Mouse (Mus musculus) heart, embryonic 10.5 days (tissue): ENCODE results near the gene Olfr427. TPM values are rescaled to one million over a fixed set of nuclear protein-coding genes. Genes with fewer than 3 reads are reported as not detected.
"Not testable (repeated sequence)": the region's sequence is repeated elsewhere in the genome, so short reads cannot be mapped to it uniquely, and the experiment has no call there.

Experiments used
- DNase-seq: peaks from one replicate; pipeline ENCODE4 v3.0.0-alpha.2; 2017; ENCODE audit warnings: low spot score
- H3K27ac ChIP-seq: fragments of 300-500 bp; sonication (generic); 2 replicates; pipeline ENCODE4 v1.5.1; 2016; ENCODE audit warnings: mild to moderate bottlenecking
- H3K27me3 ChIP-seq: fragments of 300-500 bp; sonication (generic); 2 replicates; pipeline ENCODE4 v1.6.1; 2016; ENCODE audit warnings: mild to moderate bottlenecking; ENCODE audit not compliant: poor library complexity, insufficient read depth, severe bottlenecking
- H3K36me3 ChIP-seq: fragments of 300-500 bp; sonication (generic); 2 replicates; pipeline ENCODE4 v1.6.1; 2016; ENCODE audit warnings: mild to moderate bottlenecking, moderate library complexity
- H3K4me1 ChIP-seq: fragments of 300-500 bp; sonication (generic); 2 replicates; pipeline ENCODE4 v1.6.1; 2016; ENCODE audit warnings: mild to moderate bottlenecking
- H3K4me3 ChIP-seq: fragments of 300-500 bp; sonication (generic); 2 replicates; pipeline ENCODE4 v1.5.1; 2016; ENCODE audit warnings: mild to moderate bottlenecking, moderate library complexity
- H3K9me3 ChIP-seq: fragments of 300-500 bp; sonication (generic); 2 replicates; pipeline ENCODE4 v1.6.1; 2016; ENCODE audit warnings: mild to moderate bottlenecking, moderate library complexity
- WGBS: fragments of 180-500 bp; shearing (Covaris S2); methylation state at CpG from one replicate; pipeline ENCODE4 v1.1.7; 2016; 5-methylcytosine and 5-hydroxymethylcytosine counted together
- polyA plus RNA-seq: library from polyadenylated mRNA; unstranded; fragments of >200 nt; fragmentation: Nextera tagmentation; extraction: Ambion mirVana; gene quantifications from 2 replicates; pipeline ENCODE4 v1.2.1, GENCODE M21; 2016

Olfr427 gene
- polyA plus RNA-seq: not detected in 2 replicates

DNA sequence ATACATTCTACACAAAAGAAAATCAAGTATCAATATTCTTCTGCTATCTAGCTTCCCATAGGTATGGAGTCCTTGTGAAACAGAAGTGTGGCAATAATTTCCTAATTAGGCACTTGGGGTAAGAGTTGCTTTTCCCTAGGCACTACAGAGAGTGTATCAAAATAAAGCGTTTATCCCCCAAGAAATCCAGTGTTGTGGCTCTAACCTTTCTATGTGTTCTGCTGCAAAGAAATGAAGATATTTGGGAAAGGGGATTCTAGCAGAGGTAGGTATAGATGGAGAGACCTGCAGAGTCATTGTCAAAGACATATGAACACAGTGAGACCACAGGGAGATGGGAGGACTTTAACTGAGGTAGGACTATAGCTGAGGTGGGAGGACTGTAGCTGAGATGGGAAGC lies at the start of gene Olfr427:
Gene Olfr427, plus strand, starts transcription at position 301 of the 400 bp plus-strand sequence.
- 85% methylated on average over 1 of the region's 1 CpGs for WGBS
- Histone ChIP-seq H3K9me3 (no peaks in the 10 kb centered on the region), H3K4me3 (no peak within 1 kb of the TSS)

GRCm38 (mm10) chr1:174048227-174048626 lies 48.5 kb upstream of the Olfr427 start:
- H3K27ac ChIP-seq, H3K9me3 ChIP-seq, H3K27me3 ChIP-seq, H3K4me3 ChIP-seq, H3K36me3 ChIP-seq, DNase-seq, H3K4me1 ChIP-seq: not testable (repeated sequence)
- 80% methylated on average over 6 of the region's 6 CpGs for WGBS

More for the DNA sequence above, at the start of gene Olfr427:
- no peaks in the 10 kb centered on the region for H3K4me1 ChIP-seq
- H3K27ac ChIP-seq: no peak within 1 kb of the TSS
- H3K27me3 ChIP-seq: no peaks in the 10 kb centered on the region
- DNase-seq: no peak
- no peaks in the 10 kb centered on the region for H3K36me3 ChIP-seq

- Histone ChIP-seq H3K27me3 (no peaks in the 10 kb centered on the region), H3K27ac (no peak within 1 kb of the TSS), H3K36me3 (no peaks in the 10 kb centered on the region), H3K4me1 (no peaks in the 10 kb centered on the region), H3K4me3 (no peak within 1 kb of the TSS), H3K9me3 (no peaks in the 10 kb centered on the region)
- WGBS: 68% methylated on average over 2 of the region's 2 CpGs
- no peak for DNase-seq
Measured at GRCm38 (mm10) chr1:174048893-174049292, 47.8 kb upstream of the Olfr427 start, which contains the start of gene Olfr432. Olfr432 (plus strand) TSS chr1:174049205.

DNA sequence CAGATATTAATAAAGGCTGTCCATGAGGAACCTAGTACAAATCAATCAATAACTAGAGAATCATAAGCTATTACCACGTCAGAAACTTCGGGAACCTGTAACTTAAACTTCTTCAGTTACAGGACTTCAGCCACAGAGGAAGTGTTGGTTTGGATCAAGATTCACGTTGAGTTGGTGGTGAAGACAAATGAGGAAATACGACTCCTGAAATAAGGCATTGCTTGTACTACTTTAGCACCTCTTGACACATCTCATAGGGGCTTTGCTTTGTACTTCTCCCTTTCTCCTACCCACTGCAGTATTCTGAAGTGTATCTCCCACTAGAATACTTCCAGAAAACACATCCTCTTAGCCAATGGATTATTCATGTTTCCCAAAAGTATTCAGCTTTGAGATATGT lies 47.3 kb upstream of the Olfr427 start:
- WGBS: 73% methylated on average over 4 of the region's 4 CpGs
- not testable (repeated sequence) for H3K27ac ChIP-seq, DNase-seq, H3K9me3 ChIP-seq, H3K36me3 ChIP-seq, H3K4me3 ChIP-seq, H3K27me3 ChIP-seq, H3K4me1 ChIP-seq

- Histone ChIP-seq H3K27ac (no peak overlapping the region), H3K27me3 (no peaks in the 10 kb centered on the region), H3K4me3 (no peak overlapping the region), H3K4me1 (no peaks in the 10 kb centered on the region), H3K9me3 (no peaks in the 10 kb centered on the region), H3K36me3 (no peaks in the 10 kb centered on the region)
- 85% methylated on average over 4 of the region's 4 CpGs for WGBS
- DNase-seq: no peak
Measured at GRCm38 (mm10) chr1:174050532-174050931, 46.2 kb upstream of the Olfr427 start.

- Histone ChIP-seq H3K27me3 (no peaks in the 10 kb centered on the region), H3K9me3 (no peaks in the 10 kb centered on the region), H3K4me3 (no peak overlapping the region), H3K4me1 (no peaks in the 10 kb centered on the region), H3K36me3 (no peaks in the 10 kb centered on the region), H3K27ac (no peak overlapping the region)
- DNase-seq: no peak
- WGBS: 83% methylated on average over 4 of the region's 4 CpGs
Measured at GRCm38 (mm10) chr1:174051515-174051914, 45.2 kb upstream of the Olfr427 start.

GRCm38 (mm10) chr1:174051931-174052536 lies 44.7 kb upstream of the Olfr427 start:
- no peak for DNase-seq
- H3K36me3 ChIP-seq: no peaks in the 10 kb centered on the region
- H3K9me3 ChIP-seq: no peaks in the 10 kb centered on the region
- H3K27ac ChIP-seq: no peak overlapping the region
- H3K4me3 ChIP-seq: no peak overlapping the region
- no peaks in the 10 kb centered on the region for H3K27me3 ChIP-seq
- WGBS: 77% methylated on average over 5 of the region's 5 CpGs
- H3K4me1 ChIP-seq: no peaks in the 10 kb centered on the region

DNA sequence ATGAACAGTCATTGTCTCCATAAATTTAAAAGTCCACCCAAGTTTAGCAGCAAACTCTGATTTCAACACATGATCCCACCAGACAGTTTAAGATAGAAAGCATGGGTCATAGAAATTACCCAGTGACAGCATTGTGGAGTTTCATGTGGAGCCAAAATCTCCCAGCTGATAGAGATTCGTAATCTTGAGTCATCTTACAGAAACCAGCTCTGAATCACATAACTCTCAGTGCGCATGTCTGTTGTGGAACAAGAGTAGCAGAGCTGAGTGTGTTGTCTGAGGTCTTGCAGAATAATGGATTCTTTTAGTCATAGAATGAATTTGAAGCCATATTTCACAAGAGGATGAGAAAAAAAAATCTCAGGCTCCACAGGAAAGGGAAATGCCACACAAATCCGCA lies 43.7 kb upstream of the Olfr427 start:
- no peaks in the 10 kb centered on the region for H3K4me1 ChIP-seq
- H3K36me3 ChIP-seq: no peaks in the 10 kb centered on the region
- no peak overlapping the region for H3K4me3 ChIP-seq
- no peaks in the 10 kb centered on the region for H3K9me3 ChIP-seq
- DNase-seq: no peak
- no peaks in the 10 kb centered on the region for H3K27me3 ChIP-seq
- H3K27ac ChIP-seq: no peak overlapping the region
- WGBS: 85% methylated on average over 3 of the region's 3 CpGs

GRCm38 (mm10) chr1:174055248-174055647 lies 41.4 kb upstream of the Olfr427 start:
- Histone ChIP-seq H3K4me1 (no peaks in the 10 kb centered on the region), H3K27me3 (no peaks in the 10 kb centered on the region), H3K36me3 (no peaks in the 10 kb centered on the region), H3K4me3 (no peak overlapping the region), H3K27ac (no peak overlapping the region), H3K9me3 (no peaks in the 10 kb centered on the region)
- WGBS: 76% methylated on average over 2 of the region's 2 CpGs
- no peak for DNase-seq

DNA sequence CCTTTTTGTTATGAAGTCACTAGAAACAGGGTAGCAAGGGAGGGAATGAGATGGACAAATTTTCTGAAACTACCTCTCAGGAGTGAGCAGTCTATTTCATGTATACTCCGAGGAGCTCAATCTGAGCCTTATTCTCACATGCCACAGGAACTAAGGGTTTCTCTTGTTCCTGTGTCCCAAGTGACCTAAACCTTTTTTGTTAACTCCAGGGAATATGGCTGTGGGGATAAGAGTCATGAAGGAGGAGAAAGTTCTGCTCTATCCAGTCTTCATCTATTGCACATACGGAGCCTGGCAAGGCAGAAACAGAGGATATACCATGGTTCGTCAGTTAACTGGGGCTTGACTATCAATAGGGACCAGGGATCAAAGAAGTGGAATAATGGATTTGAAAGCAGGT lies 30.4 kb upstream of the Olfr427 start, which contains the start of gene Olfr430:
Gene Olfr430, plus strand, starts transcription at position 301 of the 400 bp plus-strand sequence.
- Histone ChIP-seq H3K4me3 (no peak within 1 kb of the TSS), H3K27ac (no peak within 1 kb of the TSS), H3K4me1 (no peaks in the 10 kb centered on the region), H3K36me3 (no peaks in the 10 kb centered on the region), H3K27me3 (no peaks in the 10 kb centered on the region), H3K9me3 (no peaks in the 10 kb centered on the region)
- DNase-seq: no peak
- 85% methylated on average over 3 of the region's 3 CpGs for WGBS

DNA sequence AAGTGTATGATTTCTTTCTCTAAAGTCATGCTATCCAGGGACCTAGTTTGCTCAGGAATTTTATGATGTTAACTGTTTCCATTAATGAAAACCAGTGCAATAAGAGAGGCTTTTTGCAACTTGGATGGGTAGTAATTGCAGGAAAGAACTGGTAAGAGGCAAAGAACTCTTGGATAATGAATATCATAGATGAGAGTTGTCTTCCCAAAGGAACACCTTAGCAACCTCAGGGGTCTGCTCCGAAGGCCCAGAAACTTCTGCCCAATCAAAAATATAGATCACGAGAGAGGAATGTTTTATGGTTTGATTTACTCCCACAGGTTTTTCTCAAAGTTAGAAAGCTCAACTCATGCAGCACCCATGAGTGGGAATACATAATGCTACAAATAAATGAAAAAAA lies 12.7 kb upstream of the Olfr427 start, which contains the start of gene Olfr429:
Gene Olfr429, plus strand, starts transcription at position 301 of the 400 bp plus-strand sequence.
- Histone ChIP-seq H3K27ac (no peak within 1 kb of the TSS), H3K9me3 (no peaks in the 10 kb centered on the region), H3K36me3 (no peaks in the 10 kb centered on the region), H3K4me1 (no peaks in the 10 kb centered on the region), H3K27me3 (no peaks in the 10 kb centered on the region), H3K4me3 (no peak within 1 kb of the TSS)
- 85% methylated on average over 2 of the region's 2 CpGs for WGBS
- no peak for DNase-seq

GRCm38 (mm10) chr1:174103735-174104134 lies 7.0 kb downstream of the Olfr427 start:
- no peak overlapping the region for H3K4me3 ChIP-seq
- H3K4me1 ChIP-seq: no peaks in the 10 kb centered on the region
- DNase-seq: no peak
- WGBS: 48% methylated on average over 2 of the region's 2 CpGs
- H3K27me3 ChIP-seq: no peaks in the 10 kb centered on the region
- no peaks in the 10 kb centered on the region for H3K36me3 ChIP-seq
- no peaks in the 10 kb centered on the region for H3K9me3 ChIP-seq
- no peak overlapping the region for H3K27ac ChIP-seq

- no peaks in the 10 kb centered on the region for H3K4me1 ChIP-seq
- no peak for DNase-seq
- H3K36me3 ChIP-seq: no peaks in the 10 kb centered on the region
- no peaks in the 10 kb centered on the region for H3K27me3 ChIP-seq
- no peak within 1 kb of the TSS for H3K27ac ChIP-seq
- 64% methylated on average over 2 of the region's 2 CpGs for WGBS
- H3K4me3 ChIP-seq: no peak within 1 kb of the TSS
- H3K9me3 ChIP-seq: no peaks in the 10 kb centered on the region
Measured at GRCm38 (mm10) chr1:174121062-174121461, 24.4 kb downstream of the Olfr427 start, which contains the start of gene Olfr231. Olfr231 (minus strand) TSS chr1:174121162.

GRCm38 (mm10) chr1:174131217-174131616 lies 34.5 kb downstream of the Olfr427 start, which contains the start of gene Olfr424:
Olfr424 (plus strand) TSS chr1:174131517.
- no peaks in the 10 kb centered on the region for H3K9me3 ChIP-seq

More at GRCm38 (mm10) chr1:174131217-174131616, 34.5 kb downstream of the Olfr427 start, which contains the start of gene Olfr424:
- DNase-seq: no peak
- H3K27me3 ChIP-seq: no peaks in the 10 kb centered on the region
- H3K4me1 ChIP-seq: no peaks in the 10 kb centered on the region
- H3K27ac ChIP-seq: no peak within 1 kb of the TSS
- H3K4me3 ChIP-seq: no peak within 1 kb of the TSS
- 77% methylated on average over 3 of the region's 3 CpGs for WGBS
- no peaks in the 10 kb centered on the region for H3K36me3 ChIP-seq
